Mouse (Mus musculus): ENCODE results near the gene Mfap2. TPM values are rescaled to one million over a fixed set of nuclear protein-coding genes. Genes with fewer than 3 reads are reported as not detected.

The Mfap2 gene
- total and polyA plus RNA-seq, 2 experiments, result 0.18 to 0.45 TPM

GRCm38 (mm10) chr4:141033606-141034549 is 23.7 kb downstream of the Mfap2 start:
- H3K27ac ChIP-seq (replicated peaks; ENCODE audit: insufficient read depth, low read depth, low read length), result no peak overlapping the region
- 86% methylated on average over 27 of the region's 27 CpGs for WGBS

GRCm38 (mm10) chr4:141041117-141041516 is 30.9 kb downstream of the Mfap2 start:
- H3K36me3 ChIP-seq (ENCODE audit: control insufficient read depth, insufficient read depth, low read length), result no peaks in the 10 kb centered on the region
- TF ChIP-seq POLR2A (IDR thresholded peaks at IDR 0.05; ENCODE audit: extremely low read depth, insufficient read depth, low read length), result no peak
- TF ChIP-seq CTCF (IDR thresholded peaks at IDR 0.05; ENCODE audit: low read depth, low read length), result no peak
- no peak for DNase-seq (ENCODE audit: extremely low read depth, low read depth, low spot score)
- H3K9ac ChIP-seq (ENCODE audit: low read depth, low read length), result no peak overlapping the region
- H3K4me3 ChIP-seq (ENCODE audit: insufficient read depth, low read depth, low read length), result no peak overlapping the region
- WGBS, result 67% methylated on average over 12 of the region's 12 CpGs
- no peak overlapping the region for H3K27ac ChIP-seq (replicated peaks; ENCODE audit: insufficient read depth, low read depth, low read length)
- no peaks in the 10 kb centered on the region for H3K27me3 ChIP-seq (ENCODE audit: control insufficient read depth, insufficient read depth, low read length)
- no peaks in the 10 kb centered on the region for H3K79me2 ChIP-seq (ENCODE audit: control insufficient read depth, insufficient read depth, low read length)
- H3K4me1 ChIP-seq (ENCODE audit: control insufficient read depth, insufficient read depth, low read length), result no peaks in the 10 kb centered on the region

More at GRCm38 (mm10) chr4:141033606-141034549, 23.7 kb downstream of the Mfap2 start:
- H3K79me2 ChIP-seq (ENCODE audit: control insufficient read depth, insufficient read depth, low read length), result no peaks in the 10 kb centered on the region
- no peaks in the 10 kb centered on the region for H3K36me3 ChIP-seq (ENCODE audit: control insufficient read depth, insufficient read depth, low read length)
- no peaks in the 10 kb centered on the region for H3K27me3 ChIP-seq (ENCODE audit: control insufficient read depth, insufficient read depth, low read length)
- TF ChIP-seq CTCF (IDR thresholded peaks at IDR 0.05; ENCODE audit: low read depth, low read length) (no peak), POLR2A (IDR thresholded peaks at IDR 0.05; ENCODE audit: extremely low read depth, insufficient read depth, low read length) (no peak)
- H3K4me3 ChIP-seq (ENCODE audit: insufficient read depth, low read depth, low read length), result no peak overlapping the region
- no peaks in the 10 kb centered on the region for H3K4me1 ChIP-seq (ENCODE audit: control insufficient read depth, insufficient read depth, low read length)
- no peak overlapping the region for H3K9ac ChIP-seq (ENCODE audit: low read depth, low read length)
- DNase-seq (ENCODE audit: extremely low read depth, low read depth, low spot score), result no peak

- no peaks in the 10 kb centered on the region for H3K36me3 ChIP-seq (ENCODE audit: control insufficient read depth, insufficient read depth, low read length)
These were observed 34.6 kb downstream of the Mfap2 start for GRCm38 (mm10) chr4:141044816-141045215.

GRCm38 (mm10) chr4:141048810-141049475 is 38.7 kb downstream of the Mfap2 start:
- 94% methylated on average over 17 of the region's 17 CpGs for WGBS
- no peaks in the 10 kb centered on the region for H3K36me3 ChIP-seq (ENCODE audit: control insufficient read depth, insufficient read depth, low read length)
- no peaks in the 10 kb centered on the region for H3K79me2 ChIP-seq (ENCODE audit: control insufficient read depth, insufficient read depth, low read length)
- no peaks in the 10 kb centered on the region for H3K27me3 ChIP-seq (ENCODE audit: control insufficient read depth, insufficient read depth, low read length)
- no peak overlapping the region for H3K4me3 ChIP-seq (ENCODE audit: insufficient read depth, low read depth, low read length)
- no peak overlapping the region for H3K27ac ChIP-seq (replicated peaks; ENCODE audit: insufficient read depth, low read depth, low read length)
- no peak for TF ChIP-seq POLR2A (IDR thresholded peaks at IDR 0.05; ENCODE audit: extremely low read depth, insufficient read depth, low read length)
- no peak for TF ChIP-seq CTCF (IDR thresholded peaks at IDR 0.05; ENCODE audit: low read depth, low read length)
- H3K9ac ChIP-seq (ENCODE audit: low read depth, low read length), result no peak overlapping the region
- DNase-seq (ENCODE audit: extremely low read depth, low read depth, low spot score), result no peak
- no peaks in the 10 kb centered on the region for H3K4me1 ChIP-seq (ENCODE audit: control insufficient read depth, insufficient read depth, low read length)

More at GRCm38 (mm10) chr4:141044816-141045215, 34.6 kb downstream of the Mfap2 start:
- no peak overlapping the region for H3K9ac ChIP-seq (ENCODE audit: low read depth, low read length)
- 27% methylated on average over 8 of the region's 8 CpGs for WGBS
- no peak overlapping the region for H3K4me3 ChIP-seq (ENCODE audit: insufficient read depth, low read depth, low read length)
- no peak for TF ChIP-seq POLR2A (IDR thresholded peaks at IDR 0.05; ENCODE audit: extremely low read depth, insufficient read depth, low read length)
- TF ChIP-seq CTCF (IDR thresholded peaks at IDR 0.05; ENCODE audit: low read depth, low read length), result peak; percentile 88
- no peaks in the 10 kb centered on the region for H3K27me3 ChIP-seq (ENCODE audit: control insufficient read depth, insufficient read depth, low read length)
- no peak overlapping the region for H3K27ac ChIP-seq (replicated peaks; ENCODE audit: insufficient read depth, low read depth, low read length)
- no peak for DNase-seq (ENCODE audit: extremely low read depth, low read depth, low spot score)
- H3K4me1 ChIP-seq (ENCODE audit: control insufficient read depth, insufficient read depth, low read length), result no peaks in the 10 kb centered on the region
- no peaks in the 10 kb centered on the region for H3K79me2 ChIP-seq (ENCODE audit: control insufficient read depth, insufficient read depth, low read length)

GRCm38 (mm10) chr4:141049476-141049835 is 39.2 kb downstream of the Mfap2 start:
- Histone ChIP-seq H3K79me2 (ENCODE audit: control insufficient read depth, insufficient read depth, low read length) (no peaks in the 10 kb centered on the region), H3K27me3 (ENCODE audit: control insufficient read depth, insufficient read depth, low read length) (no peaks in the 10 kb centered on the region), H3K9ac (ENCODE audit: low read depth, low read length) (no peak overlapping the region), H3K4me3 (ENCODE audit: insufficient read depth, low read depth, low read length) (no peak overlapping the region), H3K27ac (replicated peaks; ENCODE audit: insufficient read depth, low read depth, low read length) (no peak overlapping the region), H3K36me3 (ENCODE audit: control insufficient read depth, insufficient read depth, low read length) (no peaks in the 10 kb centered on the region), H3K4me1 (ENCODE audit: control insufficient read depth, insufficient read depth, low read length) (no peaks in the 10 kb centered on the region)
- DNase-seq (ENCODE audit: extremely low read depth, low read depth, low spot score), result no peak
- 77% methylated on average over 4 of the region's 4 CpGs for WGBS
- no peak for TF ChIP-seq POLR2A (IDR thresholded peaks at IDR 0.05; ENCODE audit: extremely low read depth, insufficient read depth, low read length)
- no peak for TF ChIP-seq CTCF (IDR thresholded peaks at IDR 0.05; ENCODE audit: low read depth, low read length)

Data from liver, adult 2 months (tissue).